Mouse (Mus musculus): ENCODE measurements at regions not wholly inside any gene's neighbourhood (a gene's known extent, or its start where the extent isn't known, plus 50 kb on each side); places are given as distances from the start of the nearest gene placed in this dataset.

GRCm38 (mm10) chr9:63896073-63896807, 125.6 kb downstream of the Smad6 start:
- no peak overlapping the region for H3K27ac ChIP-seq (ENCODE audit: insufficient read depth, low read depth, low read length)

DNA sequence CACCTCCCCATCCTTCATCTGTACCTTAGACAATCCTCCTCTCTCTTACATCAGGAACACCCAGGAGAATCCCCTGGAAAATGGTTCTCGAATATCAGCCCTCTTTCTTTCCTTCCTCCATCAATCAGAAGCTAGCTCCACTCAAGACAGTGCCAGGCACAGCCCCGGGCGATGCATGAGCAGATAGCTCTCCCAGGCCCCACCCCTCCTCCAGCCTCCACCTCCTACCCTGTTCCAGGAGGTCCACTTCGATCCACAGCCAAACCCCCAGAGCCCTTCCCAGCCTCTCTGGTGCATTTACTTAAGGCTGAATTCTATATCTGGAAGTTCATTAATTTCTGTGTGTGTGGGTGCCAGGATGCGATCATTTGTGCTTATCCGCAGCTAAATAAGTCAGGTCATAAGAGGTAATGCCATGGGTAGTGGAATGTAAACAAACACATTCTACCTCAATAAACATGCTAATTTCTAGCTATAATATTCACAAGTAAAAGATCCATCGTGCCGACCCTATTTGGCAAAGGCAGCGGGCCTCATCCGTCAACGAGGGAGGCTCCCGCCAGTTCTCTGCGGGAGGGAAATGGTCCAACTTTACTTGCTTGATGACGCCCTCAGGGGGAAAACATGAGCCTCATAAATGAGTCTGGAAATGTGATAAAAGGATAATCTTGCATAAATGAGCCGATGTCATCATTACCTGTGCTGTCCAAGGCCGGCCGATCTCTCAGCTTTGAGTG, 129.5 kb downstream of the Smad6 start:
- Histone ChIP-seq H3K27ac (ENCODE audit: insufficient read depth, low read depth, low read length) (no peak overlapping the region), H3K4me3 (ENCODE audit: insufficient read depth, low read length) (no peak overlapping the region), H3K4me1 (ENCODE audit: control insufficient read depth, insufficient read depth, low read length) (no peaks in the 10 kb centered on the region)
- TF ChIP-seq CTCF (IDR thresholded peaks at IDR 0.05; ENCODE audit: low read depth, low read length) (no peak), POLR2A (IDR thresholded peaks at IDR 0.05; ENCODE audit: borderline replicate concordance, low read depth, low read length) (no peak)

More at GRCm38 (mm10) chr9:63896073-63896807, 125.6 kb downstream of the Smad6 start:
- no peaks in the 10 kb centered on the region for H3K4me1 ChIP-seq (ENCODE audit: control insufficient read depth, insufficient read depth, low read length)
- no peak for TF ChIP-seq CTCF (IDR thresholded peaks at IDR 0.05; ENCODE audit: low read depth, low read length)
- TF ChIP-seq POLR2A (IDR thresholded peaks at IDR 0.05; ENCODE audit: borderline replicate concordance, low read depth, low read length), result no peak
- H3K4me3 ChIP-seq (ENCODE audit: insufficient read depth, low read length), result no peak overlapping the region

DNA sequence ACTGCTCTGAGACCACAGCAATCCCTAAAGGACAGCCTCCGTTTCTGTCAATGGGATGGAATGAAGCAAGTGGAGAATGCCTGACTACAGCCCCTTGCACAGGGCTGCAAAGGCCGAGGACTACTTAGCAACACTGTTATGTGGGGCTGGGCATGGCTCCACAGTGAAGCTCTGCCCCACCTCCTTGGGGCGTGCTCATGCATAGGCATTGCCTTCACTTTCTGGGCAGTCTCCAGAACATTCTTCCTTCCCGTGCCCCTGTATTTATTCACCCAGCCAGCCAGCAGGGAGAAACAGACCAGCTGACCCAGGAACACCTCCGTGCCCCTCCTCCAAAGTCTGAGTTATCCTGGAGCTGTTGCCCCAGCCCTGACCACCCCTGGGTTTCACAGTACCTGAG, 131.1 kb downstream of the Smad6 start:
- H3K4me3 ChIP-seq (ENCODE audit: insufficient read depth, low read length), result no peak overlapping the region
- H3K4me1 ChIP-seq (ENCODE audit: control insufficient read depth, insufficient read depth, low read length), result no peaks in the 10 kb centered on the region
- H3K27ac ChIP-seq (ENCODE audit: insufficient read depth, low read depth, low read length), result no peak overlapping the region
- TF ChIP-seq POLR2A (IDR thresholded peaks at IDR 0.05; ENCODE audit: borderline replicate concordance, low read depth, low read length) (no peak), CTCF (IDR thresholded peaks at IDR 0.05; ENCODE audit: low read depth, low read length) (no peak)

- no peak for TF ChIP-seq POLR2A (IDR thresholded peaks at IDR 0.05; ENCODE audit: borderline replicate concordance, low read depth, low read length)
- Histone ChIP-seq H3K27ac (ENCODE audit: insufficient read depth, low read depth, low read length) (no peak overlapping the region), H3K4me1 (ENCODE audit: control insufficient read depth, insufficient read depth, low read length) (no peaks in the 10 kb centered on the region), H3K4me3 (ENCODE audit: insufficient read depth, low read length) (no peak overlapping the region)
Observed at GRCm38 (mm10) chr9:63889570-63889969, 131.8 kb upstream of the Smad3 start.

- H3K4me3 ChIP-seq (ENCODE audit: insufficient read depth, low read length), result no peak overlapping the region
- no peaks in the 10 kb centered on the region for H3K4me1 ChIP-seq (ENCODE audit: control insufficient read depth, insufficient read depth, low read length)
- H3K27ac ChIP-seq (ENCODE audit: insufficient read depth, low read depth, low read length), result no peak overlapping the region
- TF ChIP-seq POLR2A (IDR thresholded peaks at IDR 0.05; ENCODE audit: borderline replicate concordance, low read depth, low read length) (no peak), CTCF (IDR thresholded peaks at IDR 0.05; ENCODE audit: low read depth, low read length) (no peak)
Observed at GRCm38 (mm10) chr9:63884971-63885370, 127.2 kb upstream of the Smad3 start.

GRCm38 (mm10) chr9:63883738-63884520, 126.1 kb upstream of the Smad3 start:
- H3K4me3 ChIP-seq (ENCODE audit: insufficient read depth, low read length), result no peak overlapping the region
- TF ChIP-seq POLR2A (IDR thresholded peaks at IDR 0.05; ENCODE audit: borderline replicate concordance, low read depth, low read length) (no peak), CTCF (IDR thresholded peaks at IDR 0.05; ENCODE audit: low read depth, low read length) (no peak)
- H3K4me1 ChIP-seq (ENCODE audit: control insufficient read depth, insufficient read depth, low read length), result no peaks in the 10 kb centered on the region
- no peak overlapping the region for H3K27ac ChIP-seq (ENCODE audit: insufficient read depth, low read depth, low read length)

DNA sequence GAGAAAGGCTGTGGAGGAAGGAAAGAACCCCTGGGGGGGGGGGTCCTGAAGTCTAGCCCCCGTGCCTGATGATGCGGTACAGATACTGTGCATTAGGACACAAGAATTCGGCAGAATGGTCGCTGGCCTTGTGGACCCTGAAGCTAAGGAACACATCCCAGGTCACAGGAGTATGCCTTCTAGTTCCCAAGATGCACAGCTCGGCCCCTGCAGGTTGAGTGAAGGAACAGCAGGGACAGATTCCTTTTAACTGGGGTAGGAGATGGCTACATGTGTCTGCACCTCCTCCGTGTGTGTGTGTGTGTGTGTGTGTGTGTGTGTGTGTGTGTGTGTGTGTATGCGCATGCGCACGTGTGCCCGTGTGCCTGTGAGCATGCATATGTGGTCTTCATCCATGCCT, 123.9 kb upstream of the Smad3 start:
- H3K4me3 ChIP-seq (ENCODE audit: insufficient read depth, low read length), result no peak overlapping the region
- no peaks in the 10 kb centered on the region for H3K4me1 ChIP-seq (ENCODE audit: control insufficient read depth, insufficient read depth, low read length)
- TF ChIP-seq CTCF (IDR thresholded peaks at IDR 0.05; ENCODE audit: low read depth, low read length), result no peak
- no peak for TF ChIP-seq POLR2A (IDR thresholded peaks at IDR 0.05; ENCODE audit: borderline replicate concordance, low read depth, low read length)
- H3K27ac ChIP-seq (ENCODE audit: insufficient read depth, low read depth, low read length), result no peak overlapping the region

DNA sequence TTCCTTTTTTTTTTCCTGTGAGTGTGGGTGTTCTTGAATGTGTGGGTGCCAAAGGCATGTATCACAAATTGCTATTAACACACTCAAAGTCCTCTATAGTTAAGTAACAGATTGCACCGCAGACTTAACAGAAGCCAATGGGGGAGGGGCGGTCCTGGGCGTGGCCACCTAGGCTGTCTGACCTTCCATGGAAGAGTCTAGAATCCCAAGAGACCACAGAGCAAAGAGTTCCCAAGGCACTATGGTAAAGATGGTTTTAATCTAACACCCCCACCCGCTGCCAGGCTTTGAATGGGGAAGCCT, 123.4 kb upstream of the Smad3 start:
- Histone ChIP-seq H3K27ac (ENCODE audit: insufficient read depth, low read depth, low read length) (no peak overlapping the region), H3K4me3 (ENCODE audit: insufficient read depth, low read length) (no peak overlapping the region), H3K4me1 (ENCODE audit: control insufficient read depth, insufficient read depth, low read length) (no peaks in the 10 kb centered on the region)
- no peak for TF ChIP-seq POLR2A (IDR thresholded peaks at IDR 0.05; ENCODE audit: borderline replicate concordance, low read depth, low read length)

GRCm38 (mm10) chr9:63880487-63881260, 122.9 kb upstream of the Smad3 start:
- Histone ChIP-seq H3K27ac (ENCODE audit: insufficient read depth, low read depth, low read length) (no peak overlapping the region), H3K4me3 (ENCODE audit: insufficient read depth, low read length) (no peak overlapping the region), H3K4me1 (ENCODE audit: control insufficient read depth, insufficient read depth, low read length) (no peaks in the 10 kb centered on the region)
- TF ChIP-seq CTCF (IDR thresholded peaks at IDR 0.05; ENCODE audit: low read depth, low read length) (no peak), POLR2A (IDR thresholded peaks at IDR 0.05; ENCODE audit: borderline replicate concordance, low read depth, low read length) (no peak)

All from bone marrow macrophage, adult 2 months (primary cell).